Mouse (Mus musculus): ENCODE data around the gene Slc34a2. TPM values are rescaled to one million over a fixed set of nuclear protein-coding genes. Genes with fewer than 3 reads are reported as not detected.
A peak's percentile ranks its signal among the peaks of the same experiment; 100 is the strongest.

The Slc34a2 gene
- polyA plus RNA-seq, 1 experiment from 2014 or later, result 0.43 TPM

- Histone ChIP-seq H3K27me3 (no peaks in the 10 kb centered on the region), H3K4me2 (no peak overlapping the region), H3K36me3 (no peaks in the 10 kb centered on the region), H3K9me3 (replicated peaks) (no peaks in the 10 kb centered on the region), H3K27ac (no peak overlapping the region), H3K4me3 (replicated peaks) (no peak overlapping the region), H3K9ac (no peak overlapping the region), H3K4me1 (no peaks in the 10 kb centered on the region)
- ATAC-seq (replicated peaks; ENCODE audit: low FRiP score), result no peak
- WGBS, result 79% methylated on average over 3 of the region's 3 CpGs
Measured at GRCm38 (mm10) chr5:53091331-53091730, 53.5 kb downstream of the Slc34a2 start.

- Histone ChIP-seq H3K27ac (no peak overlapping the region), H3K4me2 (no peak overlapping the region), H3K36me3 (no peaks in the 10 kb centered on the region), H3K27me3 (no peaks in the 10 kb centered on the region), H3K4me3 (replicated peaks) (no peak overlapping the region), H3K9ac (no peak overlapping the region), H3K4me1 (peaks cover 47% of the 10 kb centered on the region), H3K9me3 (replicated peaks) (no peaks in the 10 kb centered on the region)
- ATAC-seq (replicated peaks; ENCODE audit: low FRiP score), result no peak
- 48% methylated on average over 12 of the region's 12 CpGs for WGBS
Measured at GRCm38 (mm10) chr5:53101848-53102473, 64.1 kb downstream of the Slc34a2 start.

DNA sequence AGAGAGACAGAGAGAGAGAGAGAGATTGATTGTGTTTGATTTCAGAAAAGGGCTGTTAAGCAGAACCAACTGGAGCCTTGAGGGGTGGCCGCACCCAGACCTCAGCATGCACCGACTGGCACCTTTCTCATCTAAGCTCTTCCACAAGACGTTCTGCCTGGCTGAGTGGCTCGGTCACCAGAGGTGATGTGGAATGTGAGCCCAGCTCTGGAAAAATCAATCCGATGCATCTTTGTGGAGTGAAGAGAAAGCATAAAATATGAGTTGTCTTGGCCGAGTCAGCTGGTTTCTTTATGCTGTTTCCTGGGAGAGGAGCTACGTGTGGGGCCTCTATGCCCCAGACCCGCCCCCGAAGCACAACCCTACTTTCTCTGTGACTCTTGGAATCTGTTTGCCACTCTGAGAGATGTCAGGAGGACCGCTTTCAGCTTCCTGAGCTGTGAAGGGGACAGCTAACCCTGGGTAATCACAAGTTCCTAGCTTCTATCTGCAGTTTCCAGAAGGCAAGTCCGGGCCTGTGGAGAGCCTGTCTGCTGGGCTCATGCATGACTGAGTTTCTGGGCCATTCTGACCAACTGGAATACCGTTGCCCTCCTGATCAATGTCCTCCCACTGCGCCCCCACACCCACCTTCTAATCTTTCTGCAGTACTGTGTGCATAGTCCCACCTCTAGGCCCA, 66.4 kb downstream of the Slc34a2 start:
- 36% methylated on average over 13 of the region's 13 CpGs for WGBS
- Histone ChIP-seq H3K4me3 (replicated peaks) (no peak overlapping the region), H3K9ac (no peak overlapping the region), H3K4me1 (peaks cover 51% of the 10 kb centered on the region), H3K27ac (peak overlapping the region; percentile 76), H3K9me3 (replicated peaks) (no peaks in the 10 kb centered on the region), H3K4me2 (peak overlapping the region; percentile 0; the same call in 1 of the 2 replicates), H3K36me3 (no peaks in the 10 kb centered on the region), H3K27me3 (no peaks in the 10 kb centered on the region)
- peak; percentile 73 for ATAC-seq (replicated peaks; ENCODE audit: low FRiP score)

DNA sequence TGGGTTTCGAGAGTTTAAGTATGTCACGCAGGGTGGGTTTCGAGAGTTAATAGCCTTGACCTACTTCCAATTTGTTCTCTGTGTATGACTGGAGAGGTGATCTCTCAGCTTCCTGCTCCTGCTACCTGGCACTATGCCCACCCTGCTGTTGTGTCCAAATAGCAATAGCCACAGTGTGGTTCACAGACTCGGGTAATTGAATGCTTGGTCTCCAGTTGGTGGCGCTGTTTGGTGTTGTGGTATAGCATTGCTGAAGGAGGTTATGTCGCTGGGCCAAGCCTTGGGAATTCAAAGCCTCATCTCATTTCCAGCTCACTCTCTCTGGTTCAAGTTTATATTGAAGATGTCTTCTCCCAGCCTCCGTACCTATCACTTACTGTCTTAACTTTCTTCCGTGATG, 67.8 kb downstream of the Slc34a2 start:
- H3K9ac ChIP-seq, result no peak overlapping the region
- H3K9me3 ChIP-seq (replicated peaks), result no peaks in the 10 kb centered on the region
- H3K27me3 ChIP-seq, result no peaks in the 10 kb centered on the region
- no peak overlapping the region for H3K4me3 ChIP-seq (replicated peaks)
- peaks cover 59% of the 10 kb centered on the region for H3K4me1 ChIP-seq
- 0 out of 2 replicates have a peak overlapping the region, but pooled peaks have one; percentile 41 for H3K27ac ChIP-seq
- no peaks in the 10 kb centered on the region for H3K36me3 ChIP-seq
- WGBS, result 62% methylated on average over 8 of the region's 8 CpGs
- ATAC-seq (replicated peaks; ENCODE audit: low FRiP score), result no peak
- H3K4me2 ChIP-seq, result no peak overlapping the region

GRCm38 (mm10) chr5:53106125-53106524, 68.2 kb downstream of the Slc34a2 start:
- Histone ChIP-seq H3K27ac (no peak overlapping the region), H3K4me3 (replicated peaks) (no peak overlapping the region), H3K4me2 (no peak overlapping the region), H3K36me3 (no peaks in the 10 kb centered on the region), H3K27me3 (no peaks in the 10 kb centered on the region), H3K4me1 (peaks cover 62% of the 10 kb centered on the region), H3K9me3 (replicated peaks) (no peaks in the 10 kb centered on the region), H3K9ac (no peak overlapping the region)
- ATAC-seq (replicated peaks; ENCODE audit: low FRiP score), result no peak
- WGBS, result 66% methylated on average over 4 of the region's 4 CpGs

- Histone ChIP-seq H3K9ac (no peak overlapping the region), H3K27ac (no peak overlapping the region), H3K36me3 (no peaks in the 10 kb centered on the region), H3K27me3 (no peaks in the 10 kb centered on the region), H3K4me3 (replicated peaks) (no peak overlapping the region), H3K4me1 (peaks cover 66% of the 10 kb centered on the region), H3K4me2 (no peak overlapping the region), H3K9me3 (replicated peaks) (no peaks in the 10 kb centered on the region)
- ATAC-seq (replicated peaks; ENCODE audit: low FRiP score), result no peak
- 56% methylated on average over 4 of the region's 4 CpGs for WGBS
Measured at GRCm38 (mm10) chr5:53106731-53107130, 68.8 kb downstream of the Slc34a2 start.

DNA sequence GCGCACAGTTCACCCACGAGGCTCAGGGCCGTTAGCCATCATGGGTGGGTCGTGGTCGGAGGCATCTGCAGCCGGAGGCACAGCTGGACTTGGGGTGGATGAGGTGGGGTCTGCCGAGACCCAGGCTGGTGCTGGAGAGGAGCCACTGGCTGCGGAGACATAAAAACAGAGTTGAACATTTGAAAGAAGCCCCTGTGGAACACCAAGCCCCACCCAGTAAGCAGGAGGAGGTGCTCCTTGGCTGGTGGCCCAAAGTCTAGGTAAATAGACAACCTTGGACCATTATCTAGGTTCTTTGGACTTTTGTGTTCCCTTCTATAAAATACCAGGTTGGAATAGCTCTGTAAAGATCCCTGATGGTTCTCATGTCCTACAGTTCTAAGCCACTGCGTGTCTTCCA, 70.1 kb downstream of the Slc34a2 start:
- H3K4me2 ChIP-seq, result no peak overlapping the region
- no peak for ATAC-seq (replicated peaks; ENCODE audit: low FRiP score)
- peaks cover 3% of the 10 kb centered on the region for H3K36me3 ChIP-seq
- 0 out of 2 replicates have a peak, but pooled peaks cover 2% of the 10 kb centered on the region for H3K9me3 ChIP-seq (replicated peaks)
- peaks cover 57% of the 10 kb centered on the region for H3K4me1 ChIP-seq
- no peak overlapping the region for H3K4me3 ChIP-seq (replicated peaks)
- 84% methylated on average over 9 of the region's 9 CpGs for WGBS
- no peaks in the 10 kb centered on the region for H3K27me3 ChIP-seq
- no peak overlapping the region for H3K27ac ChIP-seq
- no peak overlapping the region for H3K9ac ChIP-seq

- H3K4me2 ChIP-seq, result no peak overlapping the region
- no peaks in the 10 kb centered on the region for H3K27me3 ChIP-seq
- H3K36me3 ChIP-seq, result peaks cover 9% of the 10 kb centered on the region
- no peak for ATAC-seq (replicated peaks; ENCODE audit: low FRiP score)
- H3K4me3 ChIP-seq (replicated peaks), result no peak overlapping the region
- H3K9me3 ChIP-seq (replicated peaks), result peaks cover 7% of the 10 kb centered on the region; the same call in 1 of the 2 replicates
- no peak overlapping the region for H3K27ac ChIP-seq
- H3K4me1 ChIP-seq, result peaks cover 51% of the 10 kb centered on the region
- WGBS, result 86% methylated on average over 1 of the region's 1 CpGs
- H3K9ac ChIP-seq, result no peak overlapping the region
Measured at GRCm38 (mm10) chr5:53108668-53109067, 70.8 kb downstream of the Slc34a2 start.

- Histone ChIP-seq H3K27me3 (no peaks in the 10 kb centered on the region), H3K4me1 (peaks cover 35% of the 10 kb centered on the region), H3K4me2 (peak overlapping the region; percentile 21; the same call in 1 of the 2 replicates), H3K27ac (peak overlapping the region; percentile 76), H3K36me3 (peaks cover 13% of the 10 kb centered on the region), H3K4me3 (replicated peaks) (no peak overlapping the region), H3K9me3 (replicated peaks) (peaks cover 9% of the 10 kb centered on the region; the same call in 1 of the 2 replicates), H3K9ac (no peak overlapping the region)
- 64% methylated on average over 4 of the region's 4 CpGs for WGBS
- ATAC-seq (replicated peaks; ENCODE audit: low FRiP score), result peak; percentile 50
Measured at GRCm38 (mm10) chr5:53110225-53110624, 72.3 kb downstream of the Slc34a2 start.

GRCm38 (mm10) chr5:53111036-53111435, 73.2 kb downstream of the Slc34a2 start:
- Histone ChIP-seq H3K36me3 (peaks cover 13% of the 10 kb centered on the region), H3K9me3 (replicated peaks) (peaks cover 9% of the 10 kb centered on the region; the same call in 1 of the 2 replicates), H3K4me2 (no peak overlapping the region), H3K9ac (no peak overlapping the region), H3K4me1 (peaks cover 34% of the 10 kb centered on the region), H3K4me3 (replicated peaks) (no peak overlapping the region), H3K27ac (peak overlapping the region; percentile 76), H3K27me3 (no peaks in the 10 kb centered on the region)
- 0 out of 2 replicates have a peak, but pooled peaks have one; percentile 20 for ATAC-seq (replicated peaks; ENCODE audit: low FRiP score)
- WGBS, result 58% methylated on average over 5 of the region's 5 CpGs

- 72% methylated on average over 5 of the region's 5 CpGs for WGBS
- Histone ChIP-seq H3K36me3 (peaks cover 25% of the 10 kb centered on the region), H3K4me2 (no peak overlapping the region)
Measured at GRCm38 (mm10) chr5:53112942-53113341, 75.1 kb downstream of the Slc34a2 start.

DNA sequence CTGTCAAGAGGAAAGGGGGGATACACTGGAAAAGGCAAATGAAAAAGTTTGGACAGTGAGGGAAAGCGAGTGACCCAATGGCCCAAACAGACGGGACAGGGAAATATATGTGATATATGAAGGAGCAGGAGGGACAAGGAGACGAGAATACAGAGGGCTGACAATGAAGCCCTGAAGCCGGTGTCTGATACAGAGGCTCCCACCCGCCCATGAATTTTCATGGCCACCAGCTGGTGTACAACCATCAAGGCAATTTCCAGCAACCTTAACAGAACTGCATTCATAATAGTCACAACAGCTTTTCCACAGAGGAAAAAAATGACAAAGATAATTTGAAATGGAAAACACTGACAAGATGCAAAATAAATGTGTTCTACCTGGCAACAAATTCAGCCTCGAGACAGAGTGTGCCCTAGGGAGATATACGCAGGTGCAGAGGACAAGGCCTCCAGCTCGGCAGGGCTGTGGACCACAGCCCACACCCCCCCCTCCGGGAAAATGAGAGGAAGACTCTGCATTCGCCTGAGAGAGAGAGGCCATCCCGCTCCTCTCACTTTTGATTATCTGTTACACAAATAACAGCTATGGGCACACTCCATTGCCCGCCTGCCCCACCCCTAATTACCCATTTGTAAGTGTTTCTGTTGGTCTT, 76.9 kb downstream of the Slc34a2 start:
- ATAC-seq (replicated peaks; ENCODE audit: low FRiP score), result no peak
- 65% methylated on average over 12 of the region's 12 CpGs for WGBS
- Histone ChIP-seq H3K9ac (no peak overlapping the region), H3K36me3 (peaks cover 34% of the 10 kb centered on the region), H3K4me1 (peaks cover 24% of the 10 kb centered on the region), H3K9me3 (replicated peaks) (peaks cover 9% of the 10 kb centered on the region; the same call in 1 of the 2 replicates), H3K27ac (no peak overlapping the region), H3K4me3 (replicated peaks) (no peak overlapping the region), H3K4me2 (no peak overlapping the region), H3K27me3 (no peaks in the 10 kb centered on the region)

More at GRCm38 (mm10) chr5:53112942-53113341, 75.1 kb downstream of the Slc34a2 start:
- H3K27me3 ChIP-seq, result no peaks in the 10 kb centered on the region
- H3K27ac ChIP-seq, result no peak overlapping the region
- no peak overlapping the region for H3K4me3 ChIP-seq (replicated peaks)
- ATAC-seq (replicated peaks; ENCODE audit: low FRiP score), result no peak
- peaks cover 9% of the 10 kb centered on the region; the same call in 1 of the 2 replicates for H3K9me3 ChIP-seq (replicated peaks)
- peaks cover 27% of the 10 kb centered on the region for H3K4me1 ChIP-seq
- H3K9ac ChIP-seq, result no peak overlapping the region
